Mouse (Mus musculus) kidney, embryonic 16.5 days (tissue): ENCODE measurements at regions not wholly inside any gene's neighbourhood (a gene's known extent, or its start where the extent isn't known, plus 50 kb on each side); places are given as distances from the start of the nearest gene placed in this dataset.

Source experiments
- ATAC-seq: fragments of 200-750 bp; cut with Nextera tagmentation; 2 replicates; pipeline ENCODE4 v1.8.0; 2017; ENCODE audit warnings: moderate TSS enrichment; ENCODE audit not compliant: low FRiP score, low TSS enrichment
- H3K27ac ChIP-seq: fragments of 300-500 bp; sonication (generic); 2 replicates; pipeline ENCODE4 v1.5.1; 2014; ENCODE audit warnings: low read length
- H3K27me3 ChIP-seq: fragments of 300-500 bp; sonication (generic); 2 replicates; pipeline ENCODE4 v1.6.1; 2014; ENCODE audit warnings: low read length, control low read depth, mixed read lengths; ENCODE audit not compliant: insufficient read depth
- H3K36me3 ChIP-seq: fragments of 300-500 bp; sonication (generic); 2 replicates; pipeline ENCODE4 v1.6.1; 2014; ENCODE audit warnings: low read length, control low read depth, mixed read lengths; ENCODE audit not compliant: insufficient read depth
- H3K4me1 ChIP-seq: fragments of 300-500 bp; sonication (generic); 2 replicates; pipeline ENCODE4 v1.6.1; 2014; ENCODE audit warnings: low read length, control low read depth, mixed read lengths; ENCODE audit not compliant: insufficient read depth
- H3K4me2 ChIP-seq: fragments of 300-500 bp; sonication (generic); replicated peaks from 2 replicates; pipeline ENCODE4 v1.6.1; 2014; ENCODE audit warnings: low read depth, low read length
- H3K4me3 ChIP-seq: fragments of 300-500 bp; sonication (generic); 2 replicates; pipeline ENCODE4 v1.5.1; 2014; ENCODE audit warnings: mild to moderate bottlenecking, low read length
- H3K9ac ChIP-seq: fragments of 300-500 bp; sonication (generic); replicated peaks from 2 replicates; pipeline ENCODE4 v1.6.1; 2014; ENCODE audit warnings: low read length
- H3K9me3 ChIP-seq: fragments of 300-500 bp; sonication (generic); 2 replicates; pipeline ENCODE4 v1.6.1; 2016; ENCODE audit warnings: low read length, control low read depth
- WGBS: fragments of 180-500 bp; shearing (Covaris S2); extraction: QIAGEN DNeasy Blood & Tissue Kit; methylation state at CpG from one replicate; pipeline ENCODE4 v1.1.7; 2014; 5-methylcytosine and 5-hydroxymethylcytosine counted together

- ATAC-seq = no peak
- Histone ChIP-seq H3K4me1 (peaks cover 9% of the 10 kb centered on the region; the same call in 1 of the 2 replicates), H3K27ac (no peak overlapping the region), H3K4me2 (no peak overlapping the region), H3K27me3 (no peaks in the 10 kb centered on the region), H3K9me3 (no peaks in the 10 kb centered on the region), H3K36me3 (no peaks in the 10 kb centered on the region), H3K4me3 (no peak overlapping the region), H3K9ac (no peak overlapping the region)
- WGBS = 81% methylated on average over 5 of the region's 5 CpGs
These were observed 85.4 kb downstream of the Atp23 start for GRCm38 (mm10) chr10:126815730-126816129.

DNA sequence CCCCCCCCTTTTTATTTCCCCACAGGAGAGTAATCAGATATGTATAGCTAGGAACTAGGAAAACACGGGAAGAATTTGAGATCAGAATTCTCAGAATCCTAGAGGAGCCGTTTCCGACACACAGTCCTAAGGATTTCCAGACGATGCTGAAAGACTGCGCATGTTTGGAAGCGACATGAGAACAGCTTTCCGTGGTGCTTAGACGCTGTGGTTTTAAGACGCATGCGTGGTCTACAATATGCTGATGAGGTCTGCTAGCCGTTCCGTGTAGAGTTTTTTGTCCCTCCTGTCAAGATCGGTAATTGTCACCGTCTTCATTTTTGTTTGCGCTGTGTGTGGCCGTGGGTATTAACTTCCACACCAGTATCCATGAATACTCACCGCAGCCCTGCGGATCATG lies 86.2 kb downstream of the Atp23 start:
- no peaks in the 10 kb centered on the region for H3K9me3 ChIP-seq
- H3K27ac ChIP-seq = no peak overlapping the region
- no peak overlapping the region for H3K4me3 ChIP-seq
- no peak overlapping the region for H3K4me2 ChIP-seq
- no peak for ATAC-seq
- no peak overlapping the region for H3K9ac ChIP-seq
- H3K36me3 ChIP-seq = no peaks in the 10 kb centered on the region
- WGBS = 90% methylated on average over 18 of the region's 18 CpGs
- peaks cover 13% of the 10 kb centered on the region; the same call in 1 of the 2 replicates for H3K4me1 ChIP-seq
- H3K27me3 ChIP-seq = no peaks in the 10 kb centered on the region

- WGBS = 83% methylated on average over 6 of the region's 6 CpGs
These were observed 88.0 kb downstream of the Atp23 start for GRCm38 (mm10) chr10:126813051-126813593.

GRCm38 (mm10) chr10:126812243-126812755 lies 88.9 kb downstream of the Atp23 start:
- H3K4me1 ChIP-seq = peaks cover 18% of the 10 kb centered on the region; the same call in 1 of the 2 replicates
- H3K36me3 ChIP-seq = no peaks in the 10 kb centered on the region
- no peak overlapping the region for H3K9ac ChIP-seq
- ATAC-seq = peak; percentile 50; the same call in 1 of the 2 replicates
- no peaks in the 10 kb centered on the region for H3K27me3 ChIP-seq
- H3K4me2 ChIP-seq = no peak overlapping the region
- no peak overlapping the region for H3K27ac ChIP-seq
- H3K4me3 ChIP-seq = no peak overlapping the region
- H3K9me3 ChIP-seq = no peaks in the 10 kb centered on the region; the same call in 1 of the 2 replicates
- WGBS = 60% methylated on average over 7 of the region's 7 CpGs

More at GRCm38 (mm10) chr10:126813051-126813593, 88.0 kb downstream of the Atp23 start:
- no peaks in the 10 kb centered on the region for H3K36me3 ChIP-seq
- ATAC-seq = no peak
- H3K9ac ChIP-seq = no peak overlapping the region
- H3K27me3 ChIP-seq = no peaks in the 10 kb centered on the region
- H3K27ac ChIP-seq = no peak overlapping the region
- H3K4me2 ChIP-seq = no peak overlapping the region
- no peak overlapping the region for H3K4me3 ChIP-seq
- peaks cover 18% of the 10 kb centered on the region; the same call in 1 of the 2 replicates for H3K4me1 ChIP-seq
- H3K9me3 ChIP-seq = no peaks in the 10 kb centered on the region; the same call in 1 of the 2 replicates

DNA sequence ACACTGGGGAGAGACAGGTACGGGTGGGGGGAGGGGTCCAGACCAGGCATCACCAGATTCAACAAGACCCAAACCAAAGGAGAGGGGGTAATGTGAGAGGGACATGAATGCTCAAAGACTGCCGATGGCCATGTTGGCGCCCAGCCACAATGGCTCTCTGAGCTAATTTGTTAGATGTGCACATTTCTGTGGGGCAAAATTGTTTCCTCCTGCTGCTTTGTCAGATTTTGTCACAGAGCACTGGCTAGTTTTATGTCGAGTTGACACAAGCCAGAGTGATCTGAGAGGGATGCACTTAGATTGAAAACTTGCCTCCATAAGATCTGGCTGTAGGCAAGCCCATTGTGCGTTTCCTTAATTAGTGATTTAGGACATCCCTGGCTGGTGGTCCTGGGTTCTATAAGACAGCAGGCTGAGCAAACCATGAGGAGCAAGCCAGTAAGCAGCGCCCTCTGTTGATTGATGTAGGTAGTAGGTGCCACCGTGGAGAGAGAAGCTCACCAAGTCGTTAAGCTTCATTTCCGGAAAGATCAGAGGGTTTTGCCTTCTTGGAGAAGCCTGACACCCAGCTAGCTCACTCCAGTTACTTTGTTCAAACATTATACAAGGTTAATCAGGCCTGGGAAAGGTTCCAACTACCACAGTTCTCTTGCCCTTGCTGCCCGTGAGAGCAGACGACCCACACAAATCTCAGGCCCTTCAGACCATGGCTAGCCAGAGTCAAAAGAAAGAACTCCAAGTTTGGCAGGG lies 90.6 kb downstream of the Atp23 start:
- ATAC-seq = peak; percentile 43; the same call in 1 of the 2 replicates
- peaks cover 18% of the 10 kb centered on the region; the same call in 1 of the 2 replicates for H3K4me1 ChIP-seq

DNA sequence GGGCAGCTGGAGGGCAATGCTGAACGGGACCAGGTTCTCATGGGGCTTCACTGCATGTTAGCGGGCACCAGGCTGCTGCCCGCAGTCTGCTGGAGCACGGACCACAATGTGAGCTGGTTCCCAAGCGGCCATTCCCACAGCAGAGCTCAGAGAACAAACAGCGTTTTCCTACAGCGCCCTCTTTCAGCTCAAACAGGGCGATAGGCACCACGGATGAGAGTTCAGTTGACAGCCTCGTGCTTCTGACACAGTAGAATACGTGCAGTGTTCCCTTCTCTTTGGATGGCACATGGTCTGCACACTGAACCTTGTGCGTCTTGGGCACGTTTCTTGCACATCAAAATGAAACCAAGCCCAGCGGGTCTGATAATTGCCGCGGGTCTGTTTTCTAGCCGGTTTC lies 91.6 kb downstream of the Atp23 start:
- Histone ChIP-seq H3K36me3 (no peaks in the 10 kb centered on the region), H3K4me1 (peaks cover 18% of the 10 kb centered on the region; the same call in 1 of the 2 replicates), H3K4me2 (peak overlapping the region; percentile 48), H3K4me3 (peak overlapping the region; percentile 37), H3K27me3 (no peaks in the 10 kb centered on the region), H3K9ac (peak overlapping the region; percentile 46), H3K27ac (no peak overlapping the region), H3K9me3 (peaks cover 3% of the 10 kb centered on the region; the same call in 1 of the 2 replicates)
- WGBS = 53% methylated on average over 17 of the region's 17 CpGs
- ATAC-seq = 0 out of 2 replicates have a peak, but pooled peaks have one; percentile 36

More for the DNA sequence above, 90.6 kb downstream of the Atp23 start:
- H3K4me2 ChIP-seq = peak overlapping the region; percentile 48
- WGBS = 52% methylated on average over 11 of the region's 11 CpGs
- H3K9ac ChIP-seq = no peak overlapping the region
- H3K4me3 ChIP-seq = no peak overlapping the region
- H3K27me3 ChIP-seq = no peaks in the 10 kb centered on the region
- no peak overlapping the region for H3K27ac ChIP-seq
- H3K36me3 ChIP-seq = no peaks in the 10 kb centered on the region
- no peaks in the 10 kb centered on the region; the same call in 1 of the 2 replicates for H3K9me3 ChIP-seq

- Histone ChIP-seq H3K27ac (no peak overlapping the region), H3K9me3 (peaks cover 3% of the 10 kb centered on the region; the same call in 1 of the 2 replicates), H3K4me3 (no peak overlapping the region), H3K4me1 (peaks cover 12% of the 10 kb centered on the region; the same call in 1 of the 2 replicates), H3K4me2 (no peak overlapping the region), H3K36me3 (no peaks in the 10 kb centered on the region), H3K27me3 (no peaks in the 10 kb centered on the region), H3K9ac (no peak overlapping the region)
- 92% methylated on average over 4 of the region's 4 CpGs for WGBS
- no peak for ATAC-seq
These were observed 94.3 kb downstream of the Atp23 start for GRCm38 (mm10) chr10:126806881-126807280.

DNA sequence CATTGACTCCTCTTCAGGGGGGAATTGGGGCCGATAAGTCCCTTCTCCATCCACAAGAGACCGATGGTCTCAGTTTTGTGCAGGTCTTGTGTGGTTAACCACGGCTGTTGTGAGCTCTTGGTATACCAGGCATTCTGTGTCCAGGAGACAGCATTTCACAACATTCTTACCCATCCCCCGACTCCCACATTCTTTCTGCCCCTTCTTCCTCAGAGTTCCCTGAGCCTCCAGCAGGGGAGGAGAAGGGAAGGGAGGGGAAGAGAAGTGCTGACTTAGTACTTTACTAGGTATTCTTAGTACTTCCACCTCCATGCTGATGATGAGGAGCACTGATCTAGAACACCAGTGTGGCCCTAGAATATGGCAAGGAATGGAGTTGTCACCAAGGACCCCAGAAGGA lies 98.4 kb downstream of the Atp23 start:
- Histone ChIP-seq H3K4me2 (no peak overlapping the region), H3K9me3 (peaks cover 3% of the 10 kb centered on the region; the same call in 1 of the 2 replicates), H3K9ac (no peak overlapping the region), H3K4me1 (no peaks in the 10 kb centered on the region), H3K27me3 (no peaks in the 10 kb centered on the region), H3K27ac (no peak overlapping the region), H3K4me3 (no peak overlapping the region), H3K36me3 (no peaks in the 10 kb centered on the region)
- no peak for ATAC-seq
- WGBS = 84% methylated on average over 4 of the region's 4 CpGs

GRCm38 (mm10) chr10:126799393-126799792 lies 101.8 kb downstream of the Atp23 start:
- Histone ChIP-seq H3K27me3 (no peaks in the 10 kb centered on the region), H3K36me3 (no peaks in the 10 kb centered on the region), H3K9me3 (no peaks in the 10 kb centered on the region), H3K4me3 (no peak overlapping the region), H3K4me1 (no peaks in the 10 kb centered on the region), H3K27ac (no peak overlapping the region), H3K4me2 (no peak overlapping the region), H3K9ac (no peak overlapping the region)
- 56% methylated on average over 4 of the region's 4 CpGs for WGBS
- ATAC-seq = no peak
